Mouse (Mus musculus): ENCODE measurements around the gene Dmbt1. TPM values are rescaled to one million over a fixed set of nuclear protein-coding genes. Genes with fewer than 3 reads are reported as not detected.

Dmbt1 gene
- total RNA-seq, 2 experiments from 2014 or later, result not detected

Other genes with a start within 250 kb of the Dmbt1 start
- gene Plekha1, start 166.3 kb upstream of the Dmbt1 start, total RNA-seq (2021), result 100 to 1,000 TPM in 1 of 2 experiments, 10 to 100 TPM in 1; 93.5 to 106 TPM
- 100 to 1,000 TPM; 221 to 291 TPM for gene Htra1, start 95.9 kb upstream of the Dmbt1 start, total RNA-seq (2021)
- gene 4933402N03Rik, start 114.3 kb downstream of the Dmbt1 start, total RNA-seq (2021), result not detected
- gene 5430419D17Rik, start 142.3 kb downstream of the Dmbt1 start, total RNA-seq (2021), result under 1 TPM in 1 of 2 experiments, not detected in 1; 0.05 TPM

Measured in layer of hippocampus, postnatal 36 days (tissue).